Mouse (Mus musculus): ENCODE data around the gene Wfdc9. TPM values are rescaled to one million over a fixed set of nuclear protein-coding genes. Genes with fewer than 3 reads are reported as not detected.
"Not testable (repeated sequence)": the region's sequence is repeated elsewhere in the genome, so short reads cannot be mapped to it uniquely, and the experiment has no call there.

Wfdc9 gene
- polyA plus RNA-seq, 1 experiment, result not detected

DNA sequence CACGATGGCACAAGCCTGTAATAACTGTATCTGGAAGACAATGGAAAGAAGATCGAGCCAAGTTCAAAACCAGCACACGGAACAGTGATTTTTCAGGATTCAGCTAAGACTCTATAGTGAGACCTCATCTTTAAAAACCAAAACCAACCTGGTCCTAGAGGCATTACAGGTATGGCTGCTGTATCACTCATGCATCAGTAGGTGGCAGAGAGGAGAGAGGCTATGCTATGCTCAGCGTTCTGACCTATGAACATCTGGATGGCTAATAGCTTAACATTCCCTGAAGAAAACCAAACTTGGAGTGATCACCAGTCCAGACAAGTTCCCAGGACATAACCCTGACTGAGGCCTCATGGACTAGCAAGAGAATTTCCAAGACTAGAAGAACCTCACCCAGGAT is 34.6 kb downstream of the Wfdc9 start:
- WGBS, result 69% methylated on average over 4 of the region's 4 CpGs
- Histone ChIP-seq H3K27ac (ENCODE audit: insufficient read depth, low read depth, low read length) (no peak overlapping the region), H3K27me3 (ENCODE audit: control insufficient read depth, insufficient read depth, low read length) (no peaks in the 10 kb centered on the region), H3K4me1 (ENCODE audit: control insufficient read depth, insufficient read depth, insufficient read length, low read length) (no peaks in the 10 kb centered on the region), H3K36me3 (ENCODE audit: control insufficient read depth, insufficient read depth, low read length) (no peaks in the 10 kb centered on the region), H3K4me3 (ENCODE audit: low read depth, low read length) (no peak overlapping the region)
- TF ChIP-seq CTCF (IDR thresholded peaks at IDR 0.05; ENCODE audit: extremely low read depth, insufficient read length, insufficient replicate concordance, low read depth, low read length) (no peak), POLR2A (IDR thresholded peaks at IDR 0.05; ENCODE audit: low read depth, low read length) (no peak)

GRCm38 (mm10) chr2:164619050-164619449 is 37.3 kb downstream of the Wfdc9 start:
- no peaks in the 10 kb centered on the region for H3K4me1 ChIP-seq (ENCODE audit: control insufficient read depth, insufficient read depth, insufficient read length, low read length)
- H3K27me3 ChIP-seq (ENCODE audit: control insufficient read depth, insufficient read depth, low read length), result no peaks in the 10 kb centered on the region
- H3K27ac ChIP-seq (ENCODE audit: insufficient read depth, low read depth, low read length), result no peak overlapping the region
- no peak overlapping the region for H3K4me3 ChIP-seq (ENCODE audit: low read depth, low read length)
- 75% methylated on average over 5 of the region's 5 CpGs for WGBS
- TF ChIP-seq POLR2A (IDR thresholded peaks at IDR 0.05; ENCODE audit: low read depth, low read length), result no peak
- no peak for TF ChIP-seq CTCF (IDR thresholded peaks at IDR 0.05; ENCODE audit: extremely low read depth, insufficient read length, insufficient replicate concordance, low read depth, low read length)
- no peaks in the 10 kb centered on the region for H3K36me3 ChIP-seq (ENCODE audit: control insufficient read depth, insufficient read depth, low read length)

GRCm38 (mm10) chr2:164615386-164615785 is 41.0 kb downstream of the Wfdc9 start:
- Histone ChIP-seq H3K27me3 (ENCODE audit: control insufficient read depth, insufficient read depth, low read length) (no peaks in the 10 kb centered on the region), H3K4me1 (ENCODE audit: control insufficient read depth, insufficient read depth, insufficient read length, low read length) (no peaks in the 10 kb centered on the region), H3K27ac (ENCODE audit: insufficient read depth, low read depth, low read length) (no peak overlapping the region), H3K4me3 (ENCODE audit: low read depth, low read length) (no peak overlapping the region), H3K36me3 (ENCODE audit: control insufficient read depth, insufficient read depth, low read length) (no peaks in the 10 kb centered on the region)
- TF ChIP-seq POLR2A (IDR thresholded peaks at IDR 0.05; ENCODE audit: low read depth, low read length), result no peak
- TF ChIP-seq CTCF (IDR thresholded peaks at IDR 0.05; ENCODE audit: extremely low read depth, insufficient read length, insufficient replicate concordance, low read depth, low read length), result no peak
- WGBS, result 91% methylated on average over 3 of the region's 3 CpGs

GRCm38 (mm10) chr2:164613471-164613870 is 42.9 kb downstream of the Wfdc9 start, which contains the start of the genes Wfdc6b and Wfdc8:
Gene Wfdc6b (plus strand): TSS chr2:164613522.
Gene Wfdc8 (minus strand): TSS chr2:164613626.
- not testable (repeated sequence) for H3K36me3 ChIP-seq (ENCODE audit: control insufficient read depth, insufficient read depth, low read length)

DNA sequence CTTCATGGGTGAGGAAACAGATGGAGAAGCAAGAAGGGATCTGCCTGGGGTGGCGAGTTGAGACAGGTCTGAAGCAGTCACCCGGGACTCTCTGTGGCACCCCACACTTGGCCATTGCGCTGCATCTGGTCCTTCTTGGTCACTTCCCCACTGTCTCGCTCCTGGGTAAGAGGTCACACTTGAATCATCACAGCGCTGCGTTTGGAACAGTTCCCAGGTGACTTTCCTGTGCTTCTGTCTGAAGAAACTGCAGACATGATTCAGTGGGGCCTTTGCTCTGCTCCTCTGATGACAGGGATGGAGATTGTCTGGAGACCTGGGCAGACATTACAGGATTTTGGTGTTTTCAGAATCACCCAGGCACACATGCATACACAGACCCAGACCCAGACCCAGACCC is 47.6 kb downstream of the Wfdc9 start:
- Histone ChIP-seq H3K27me3 (ENCODE audit: control insufficient read depth, insufficient read depth, low read length) (no peaks in the 10 kb centered on the region), H3K36me3 (ENCODE audit: control insufficient read depth, insufficient read depth, low read length) (no peaks in the 10 kb centered on the region), H3K4me3 (ENCODE audit: low read depth, low read length) (no peak overlapping the region), H3K4me1 (ENCODE audit: control insufficient read depth, insufficient read depth, insufficient read length, low read length) (no peaks in the 10 kb centered on the region), H3K27ac (ENCODE audit: insufficient read depth, low read depth, low read length) (no peak overlapping the region)
- 85% methylated on average over 6 of the region's 6 CpGs for WGBS
- TF ChIP-seq POLR2A (IDR thresholded peaks at IDR 0.05; ENCODE audit: low read depth, low read length), result no peak
- no peak for TF ChIP-seq CTCF (IDR thresholded peaks at IDR 0.05; ENCODE audit: extremely low read depth, insufficient read length, insufficient replicate concordance, low read depth, low read length)

More at GRCm38 (mm10) chr2:164613471-164613870, 42.9 kb downstream of the Wfdc9 start, which contains the start of the genes Wfdc6b and Wfdc8:
- WGBS, result 60% methylated on average over 8 of the region's 8 CpGs
- not testable (repeated sequence) for H3K4me3 ChIP-seq (ENCODE audit: low read depth, low read length); H3K27ac ChIP-seq (ENCODE audit: insufficient read depth, low read depth, low read length); H3K4me1 ChIP-seq (ENCODE audit: control insufficient read depth, insufficient read depth, insufficient read length, low read length); H3K27me3 ChIP-seq (ENCODE audit: control insufficient read depth, insufficient read depth, low read length)

DNA sequence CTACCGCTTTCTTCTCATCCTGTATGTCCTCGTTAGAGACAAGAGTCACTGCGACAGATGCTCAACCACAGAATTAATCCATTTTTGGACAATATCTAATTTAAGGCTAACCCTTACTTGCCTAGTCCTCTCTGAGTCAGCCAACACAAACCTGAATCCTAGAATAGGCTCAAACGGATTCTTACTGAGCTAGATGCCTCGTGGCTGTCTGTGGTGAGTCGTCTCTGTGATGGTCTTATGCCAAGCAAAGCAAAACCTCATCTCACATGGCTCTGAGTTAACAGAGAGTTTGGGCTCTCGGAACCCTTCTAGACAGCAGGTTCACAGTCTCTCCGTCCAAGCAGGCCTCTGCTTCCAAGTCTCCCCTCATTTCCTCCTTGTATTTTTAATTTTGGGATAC is 52.0 kb downstream of the Wfdc9 start:
- Histone ChIP-seq H3K27me3 (ENCODE audit: control insufficient read depth, insufficient read depth, low read length) (no peaks in the 10 kb centered on the region), H3K27ac (ENCODE audit: insufficient read depth, low read depth, low read length) (no peak overlapping the region), H3K36me3 (ENCODE audit: control insufficient read depth, insufficient read depth, low read length) (no peaks in the 10 kb centered on the region), H3K4me1 (ENCODE audit: control insufficient read depth, insufficient read depth, insufficient read length, low read length) (no peaks in the 10 kb centered on the region), H3K4me3 (ENCODE audit: low read depth, low read length) (no peak overlapping the region)
- TF ChIP-seq POLR2A (IDR thresholded peaks at IDR 0.05; ENCODE audit: low read depth, low read length) (no peak), CTCF (IDR thresholded peaks at IDR 0.05; ENCODE audit: extremely low read depth, insufficient read length, insufficient replicate concordance, low read depth, low read length) (no peak)
- 91% methylated on average over 8 of the region's 8 CpGs for WGBS

DNA sequence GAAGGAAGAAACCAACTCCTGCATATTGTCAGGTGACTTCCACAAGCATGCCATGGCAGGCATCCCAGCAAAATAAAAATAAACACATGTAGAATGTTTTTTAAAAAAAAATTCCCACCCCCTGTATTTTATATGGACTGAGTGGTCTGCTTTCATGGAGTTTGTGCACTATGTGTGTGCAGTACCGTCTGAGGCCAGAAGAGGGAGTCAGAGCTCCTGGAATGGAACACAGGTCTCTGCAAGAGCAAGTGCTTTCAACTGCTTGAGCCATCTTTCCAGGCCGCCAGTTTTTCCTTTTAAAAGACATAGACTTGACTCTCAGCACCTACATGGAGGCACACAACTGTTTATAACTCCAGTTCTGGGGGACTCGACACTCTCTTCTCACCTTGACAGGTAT is 52.9 kb downstream of the Wfdc9 start:
- Histone ChIP-seq H3K36me3 (ENCODE audit: control insufficient read depth, insufficient read depth, low read length) (no peaks in the 10 kb centered on the region), H3K4me1 (ENCODE audit: control insufficient read depth, insufficient read depth, insufficient read length, low read length) (no peaks in the 10 kb centered on the region), H3K4me3 (ENCODE audit: low read depth, low read length) (no peak overlapping the region), H3K27ac (ENCODE audit: insufficient read depth, low read depth, low read length) (no peak overlapping the region), H3K27me3 (ENCODE audit: control insufficient read depth, insufficient read depth, low read length) (no peaks in the 10 kb centered on the region)
- no peak for TF ChIP-seq POLR2A (IDR thresholded peaks at IDR 0.05; ENCODE audit: low read depth, low read length)
- no peak for TF ChIP-seq CTCF (IDR thresholded peaks at IDR 0.05; ENCODE audit: extremely low read depth, insufficient read length, insufficient replicate concordance, low read depth, low read length)
- WGBS, result 91% methylated on average over 3 of the region's 3 CpGs

- Histone ChIP-seq H3K27ac (ENCODE audit: insufficient read depth, low read depth, low read length) (no peak overlapping the region), H3K4me3 (ENCODE audit: low read depth, low read length) (no peak overlapping the region), H3K36me3 (ENCODE audit: control insufficient read depth, insufficient read depth, low read length) (no peaks in the 10 kb centered on the region), H3K27me3 (ENCODE audit: control insufficient read depth, insufficient read depth, low read length) (no peaks in the 10 kb centered on the region), H3K4me1 (ENCODE audit: control insufficient read depth, insufficient read depth, insufficient read length, low read length) (no peaks in the 10 kb centered on the region)
- TF ChIP-seq POLR2A (IDR thresholded peaks at IDR 0.05; ENCODE audit: low read depth, low read length), result no peak
- TF ChIP-seq CTCF (IDR thresholded peaks at IDR 0.05; ENCODE audit: extremely low read depth, insufficient read length, insufficient replicate concordance, low read depth, low read length), result no peak
- WGBS, result 68% methylated on average over 3 of the region's 3 CpGs
These were observed 56.2 kb downstream of the Wfdc9 start for GRCm38 (mm10) chr2:164600179-164600578.

Other genes starting within 250 kb of the Wfdc9 start
- 21.3 and 52.2 TPM in 2 replicates for gene Sdc4, start 212.7 kb downstream of the Wfdc9 start, polyA plus RNA-seq (2012; rRNA removed)
- 187 and 276 TPM in 2 replicates for gene Sys1, start 199.6 kb downstream of the Wfdc9 start, polyA plus RNA-seq (2012; rRNA removed)
- gene Gm20458, start 195.6 kb downstream of the Wfdc9 start, polyA plus RNA-seq (2012; rRNA removed), result 35.0 and 79.8 TPM in 2 replicates
- not detected in 2 replicates for gene Trp53tg5, start 182.9 kb downstream of the Wfdc9 start, polyA plus RNA-seq (2012; rRNA removed)
- gene Dbndd2, start 170.5 kb downstream of the Wfdc9 start, polyA plus RNA-seq (2012; rRNA removed), result 38.4 and 61.6 TPM in 2 replicates
- 117 and 171 TPM in 2 replicates for gene Pigt, start 159.1 kb downstream of the Wfdc9 start, polyA plus RNA-seq (2012; rRNA removed)
- 3.2 and 40.1 TPM in 2 replicates for gene Wfdc2, start 94.2 kb downstream of the Wfdc9 start, polyA plus RNA-seq (2012; rRNA removed)
- not detected in 2 replicates for gene Spint3, start 83.1 kb downstream of the Wfdc9 start, polyA plus RNA-seq (2012; rRNA removed)
- gene Wfdc6a, start 71.1 kb downstream of the Wfdc9 start, polyA plus RNA-seq (2012; rRNA removed), result not detected in 2 replicates
- gene Eppin, start 63.0 kb downstream of the Wfdc9 start, polyA plus RNA-seq (2012; rRNA removed), result not detected in 2 replicates
- not detected in 2 replicates for gene Wfdc6b, start 43.1 kb downstream of the Wfdc9 start, polyA plus RNA-seq (2012; rRNA removed)
- gene Wfdc8, start 43.0 kb downstream of the Wfdc9 start, polyA plus RNA-seq (2012; rRNA removed), result 0.05 TPM in 1 of 2 replicates, not detected in the other
- gene Wfdc16, start 17.8 kb downstream of the Wfdc9 start, polyA plus RNA-seq (2012; rRNA removed), result not detected in 2 replicates
- gene Wfdc10, start 537 bp downstream of the Wfdc9 start, polyA plus RNA-seq (2012; rRNA removed), result 1.8 TPM in 1 of 2 replicates, not detected in the other
- not detected in 2 replicates for gene Wfdc11, start 17.5 kb upstream of the Wfdc9 start, polyA plus RNA-seq (2012; rRNA removed)
- gene Wfdc13, start 28.5 kb upstream of the Wfdc9 start, polyA plus RNA-seq (2012; rRNA removed), result not detected in 2 replicates
- not detected in 2 replicates for gene Spint4, start 41.9 kb upstream of the Wfdc9 start, polyA plus RNA-seq (2012; rRNA removed)
- gene Spint5, start 58.7 kb upstream of the Wfdc9 start, polyA plus RNA-seq (2012; rRNA removed), result not detected in 2 replicates
- gene Wfdc3, start 89.3 kb upstream of the Wfdc9 start, polyA plus RNA-seq (2012; rRNA removed), result 0.06 and 0.75 TPM in 2 replicates
- 20.9 and 37.8 TPM in 2 replicates for gene Dnttip1, start 89.4 kb upstream of the Wfdc9 start, polyA plus RNA-seq (2012; rRNA removed)
- gene Ube2c, start 113.3 kb upstream of the Wfdc9 start, polyA plus RNA-seq (2012; rRNA removed), result 39.1 and 91.2 TPM in 2 replicates
- gene Tnnc2, start 123.4 kb upstream of the Wfdc9 start, polyA plus RNA-seq (2012; rRNA removed), result not detected in 2 replicates
- 9.7 and 19.2 TPM in 2 replicates for gene Snx21, start 129.2 kb upstream of the Wfdc9 start, polyA plus RNA-seq (2012; rRNA removed)
- gene Acot8, start 148.3 kb upstream of the Wfdc9 start, polyA plus RNA-seq (2012; rRNA removed), result 76.9 and 102 TPM in 2 replicates
- 1.7 and 2.6 TPM in 2 replicates for gene Zswim3, start 148.5 kb upstream of the Wfdc9 start, polyA plus RNA-seq (2012; rRNA removed)
- 4.8 and 8.1 TPM in 2 replicates for gene Zswim1, start 166.1 kb upstream of the Wfdc9 start, polyA plus RNA-seq (2012; rRNA removed)
- not detected in 2 replicates for gene Spata25, start 172.0 kb upstream of the Wfdc9 start, polyA plus RNA-seq (2012; rRNA removed)
- 156 and 235 TPM in 2 replicates for gene Ctsa, start 176.3 kb upstream of the Wfdc9 start, polyA plus RNA-seq (2012; rRNA removed)
- gene Neurl2, start 176.9 kb upstream of the Wfdc9 start, polyA plus RNA-seq (2012; rRNA removed), result 1.7 and 3.1 TPM in 2 replicates
- 20.9 and 34.2 TPM in 2 replicates for gene Pltp, start 201.1 kb upstream of the Wfdc9 start, polyA plus RNA-seq (2012; rRNA removed)
- gene Pcif1, start 222.7 kb upstream of the Wfdc9 start, polyA plus RNA-seq (2012; rRNA removed), result 22.8 and 30.3 TPM in 2 replicates